Mouse (Mus musculus): ENCODE results near the gene Fer1l4.

Fer1l4 gene

DNA sequence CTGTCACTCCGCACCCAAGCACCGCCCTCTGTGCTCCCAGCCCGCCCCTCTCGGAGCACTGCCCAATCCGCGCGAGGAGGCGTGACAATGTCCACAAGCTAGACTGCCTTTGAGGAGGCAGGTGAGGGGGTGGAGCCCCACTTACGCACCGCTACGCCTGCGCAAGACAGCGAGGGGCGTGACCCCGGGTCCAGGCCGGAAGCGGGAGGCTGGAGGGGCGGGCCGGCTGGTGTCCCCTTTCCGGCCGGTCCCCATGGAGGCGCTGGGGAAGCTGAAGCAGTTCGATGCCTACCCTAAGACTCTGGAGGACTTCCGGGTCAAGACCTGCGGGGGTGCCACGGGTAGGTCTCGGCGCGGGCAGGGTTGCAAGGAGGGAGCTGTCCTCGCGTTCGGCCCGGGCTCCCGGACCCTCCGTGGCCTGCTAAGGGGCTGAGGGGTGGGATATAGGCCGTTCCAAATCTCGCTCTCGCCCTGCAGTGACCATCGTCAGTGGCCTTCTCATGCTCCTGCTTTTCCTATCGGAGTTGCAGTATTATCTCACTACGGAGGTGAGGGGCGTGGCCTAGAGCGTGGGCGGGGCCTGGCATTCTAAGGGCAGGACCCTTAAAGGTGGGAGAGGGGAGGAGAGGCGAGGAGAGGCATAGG lies 44.7 kb downstream of the Fer1l4 start, which contains the start of the genes 6430550D23Rik and Ergic3:
Gene 6430550D23Rik (minus strand): TSS at position 90 of the 645 bp plus-strand sequence.
Gene Ergic3 (plus strand): TSS at position 158 of the 645 bp plus-strand sequence.
- peak; percentile 97 to 98 for DNase-seq (ENCODE audit: low spot score in 2 of 2)

DNA sequence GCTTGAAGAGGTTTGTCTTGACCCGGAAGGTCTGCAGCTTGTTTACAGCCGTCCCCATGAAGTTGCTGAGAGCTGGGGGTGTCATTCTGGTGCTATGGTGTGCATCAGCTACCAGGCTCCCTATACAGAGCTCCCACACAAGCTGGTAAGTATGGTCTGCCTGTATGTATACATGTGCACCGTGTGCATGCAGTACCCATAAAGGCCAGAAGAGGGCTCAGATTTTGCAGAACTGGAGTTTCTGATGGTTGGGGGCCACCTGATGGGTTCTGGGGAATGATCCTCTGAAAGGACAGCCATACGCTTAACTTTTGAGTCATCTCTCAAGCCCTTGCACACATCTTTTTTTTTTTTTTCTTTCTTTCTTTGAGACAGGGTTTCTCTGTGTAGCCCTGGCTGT lies 47.4 kb downstream of the Fer1l4 start:
- DNase-seq (ENCODE audit: low spot score in 2 of 2) = no peak

DNA sequence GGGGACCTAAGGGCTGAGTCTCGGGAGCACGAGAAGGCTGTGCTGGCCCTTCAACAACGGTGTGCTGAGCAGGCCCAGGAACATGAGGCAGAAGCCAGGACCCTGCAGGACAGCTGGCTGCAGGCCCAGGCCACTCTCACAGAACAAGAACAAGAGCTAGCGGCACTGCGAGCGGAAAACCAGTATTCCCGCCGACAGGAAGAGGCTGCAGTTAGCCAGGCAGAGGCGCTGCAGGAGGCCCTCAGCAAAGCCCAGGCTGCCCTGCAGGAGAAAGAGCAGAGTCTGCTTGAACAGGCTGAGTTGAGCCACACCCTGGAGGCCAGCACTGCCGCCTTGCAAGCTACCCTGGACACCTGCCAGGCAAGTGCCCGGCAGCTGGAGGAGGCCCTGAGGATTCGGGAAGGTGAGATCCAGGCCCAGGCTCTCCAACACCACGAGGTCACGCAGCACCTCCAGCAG lies 60.9 kb downstream of the Fer1l4 start:
- no peak for DNase-seq (ENCODE audit: low spot score in 2 of 2)

- no peak for DNase-seq (ENCODE audit: low spot score in 2 of 2)
Measured at GRCm38 (mm10) chr2:155991151-155991550, 61.6 kb downstream of the Fer1l4 start.

GRCm38 (mm10) chr2:155989085-155989484 lies 63.7 kb downstream of the Fer1l4 start:
- no peak for DNase-seq (ENCODE audit: low spot score in 2 of 2)

DNA sequence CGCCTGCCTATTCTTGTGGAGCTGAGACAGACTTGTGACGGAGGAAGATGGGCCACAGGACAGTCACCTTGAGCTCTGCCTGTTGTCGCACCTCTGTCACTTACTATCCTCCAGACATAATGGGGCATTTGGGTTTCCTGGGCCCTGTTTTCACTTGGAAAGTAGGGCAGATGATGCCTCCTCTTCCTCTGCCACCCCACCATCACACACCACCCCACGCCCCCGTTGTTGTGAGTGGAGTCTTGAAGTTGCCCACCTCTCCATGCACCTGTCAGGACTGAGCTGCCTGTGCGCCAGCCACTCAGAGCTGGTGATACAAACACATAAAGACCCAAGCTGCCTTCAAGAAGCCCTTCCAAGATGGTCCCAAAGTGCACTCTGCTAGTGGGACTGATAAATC lies 65.6 kb downstream of the Fer1l4 start:
- DNase-seq (ENCODE audit: low spot score in 2 of 2) = no peak

- DNase-seq (ENCODE audit: low spot score in 2 of 2) = no peak
Measured at GRCm38 (mm10) chr2:155985776-155986175, 67.0 kb downstream of the Fer1l4 start.

GRCm38 (mm10) chr2:155979328-155979991 lies 73.3 kb downstream of the Fer1l4 start:
- no peak for DNase-seq (ENCODE audit: low spot score in 2 of 2)

- DNase-seq (ENCODE audit: low spot score in 2 of 2) = no peak
Measured at GRCm38 (mm10) chr2:155974087-155974731, 78.5 kb downstream of the Fer1l4 start.

DNA sequence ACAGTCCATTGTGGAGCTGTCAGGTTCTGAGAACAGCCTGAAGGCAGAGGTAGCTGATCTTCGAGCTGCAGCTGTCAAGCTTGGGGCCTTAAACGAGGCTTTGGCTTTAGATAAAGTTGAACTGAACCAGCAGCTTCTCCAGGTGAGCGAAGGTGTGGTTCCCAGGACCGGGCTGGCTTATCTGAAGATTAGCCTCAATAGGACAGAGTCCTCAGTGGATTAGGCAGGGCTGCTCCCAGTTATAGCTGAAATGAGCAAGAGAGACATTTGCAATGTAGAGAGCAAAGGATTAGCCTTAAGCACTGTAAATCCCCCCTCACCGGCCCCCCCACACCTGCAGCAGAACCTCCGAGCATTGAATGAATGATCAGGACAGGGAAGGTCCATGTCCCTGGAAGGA lies 79.4 kb downstream of the Fer1l4 start:
- DNase-seq (ENCODE audit: low spot score in 2 of 2) = no peak

All from urinary bladder, postnatal 4 days (tissue).